Mouse (Mus musculus): ENCODE data around the gene Garnl3. TPM values are rescaled to one million over a fixed set of nuclear protein-coding genes. Genes with fewer than 3 reads are reported as not detected.

Garnl3 gene
- polyA plus RNA-seq, 1 experiment: 0.96 TPM

GRCm38 (mm10) chr2:33062744-33063143, 68.7 kb downstream of the Garnl3 start:
- no peak for DNase-seq
- Histone ChIP-seq H3K4me3 (ENCODE audit: control insufficient read depth, insufficient read depth, low read length) (no peak overlapping the region), H3K4me1 (replicated peaks; ENCODE audit: control insufficient read depth, insufficient read depth, low read length) (no peaks in the 10 kb centered on the region), H3K36me3 (ENCODE audit: control insufficient read depth, insufficient read depth, low read length) (no peaks in the 10 kb centered on the region), H3K27me3 (ENCODE audit: control insufficient read depth, insufficient read depth, low read length) (no peaks in the 10 kb centered on the region), H3K27ac (ENCODE audit: control insufficient read depth, insufficient read depth, low read length) (no peak overlapping the region)
- no peak for TF ChIP-seq POLR2A (IDR thresholded peaks at IDR 0.05; ENCODE audit: control insufficient read depth, extremely low read depth, insufficient read depth, low read length, poor library complexity)
- no peak for TF ChIP-seq CTCF (IDR thresholded peaks at IDR 0.05; ENCODE audit: borderline replicate concordance, control insufficient read depth, extremely low read depth, insufficient read depth, low read length, poor library complexity)
- 89% methylated on average over 8 of the region's 8 CpGs for WGBS

GRCm38 (mm10) chr2:33058926-33059325, 72.5 kb downstream of the Garnl3 start:
- Histone ChIP-seq H3K4me1 (replicated peaks; ENCODE audit: control insufficient read depth, insufficient read depth, low read length) (no peaks in the 10 kb centered on the region), H3K27me3 (ENCODE audit: control insufficient read depth, insufficient read depth, low read length) (no peaks in the 10 kb centered on the region), H3K27ac (ENCODE audit: control insufficient read depth, insufficient read depth, low read length) (no peak overlapping the region), H3K36me3 (ENCODE audit: control insufficient read depth, insufficient read depth, low read length) (no peaks in the 10 kb centered on the region), H3K4me3 (ENCODE audit: control insufficient read depth, insufficient read depth, low read length) (no peak overlapping the region)
- TF ChIP-seq CTCF (IDR thresholded peaks at IDR 0.05; ENCODE audit: borderline replicate concordance, control insufficient read depth, extremely low read depth, insufficient read depth, low read length, poor library complexity): no peak
- no peak for TF ChIP-seq POLR2A (IDR thresholded peaks at IDR 0.05; ENCODE audit: control insufficient read depth, extremely low read depth, insufficient read depth, low read length, poor library complexity)
- no peak for DNase-seq
- 95% methylated on average over 5 of the region's 5 CpGs for WGBS

DNA sequence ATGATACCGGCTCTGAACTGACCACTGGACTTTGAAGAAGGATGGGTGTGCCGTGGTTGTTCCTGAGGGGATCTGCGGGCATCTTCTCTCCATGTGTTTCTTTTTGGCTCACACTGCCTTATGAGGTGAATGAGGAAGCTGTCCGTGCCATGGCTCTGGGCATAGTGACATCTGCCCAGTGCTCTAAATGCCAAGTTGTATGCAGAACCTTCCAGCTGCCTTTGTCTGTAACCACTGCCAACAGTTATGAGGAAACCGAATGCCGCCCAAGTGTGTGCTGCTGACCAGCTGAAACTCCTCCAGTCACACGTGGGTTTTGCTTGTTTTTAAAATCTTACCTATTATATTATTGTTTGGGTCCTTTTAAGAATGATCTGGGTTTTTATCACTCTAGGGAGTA, 73.9 kb downstream of the Garnl3 start:
- WGBS: 78% methylated on average over 7 of the region's 7 CpGs
- Histone ChIP-seq H3K27ac (ENCODE audit: control insufficient read depth, insufficient read depth, low read length) (no peak overlapping the region), H3K27me3 (ENCODE audit: control insufficient read depth, insufficient read depth, low read length) (no peaks in the 10 kb centered on the region), H3K4me1 (replicated peaks; ENCODE audit: control insufficient read depth, insufficient read depth, low read length) (no peaks in the 10 kb centered on the region), H3K4me3 (ENCODE audit: control insufficient read depth, insufficient read depth, low read length) (no peak overlapping the region), H3K36me3 (ENCODE audit: control insufficient read depth, insufficient read depth, low read length) (no peaks in the 10 kb centered on the region)
- DNase-seq: no peak
- no peak for TF ChIP-seq POLR2A (IDR thresholded peaks at IDR 0.05; ENCODE audit: control insufficient read depth, extremely low read depth, insufficient read depth, low read length, poor library complexity)
- no peak for TF ChIP-seq CTCF (IDR thresholded peaks at IDR 0.05; ENCODE audit: borderline replicate concordance, control insufficient read depth, extremely low read depth, insufficient read depth, low read length, poor library complexity)

DNA sequence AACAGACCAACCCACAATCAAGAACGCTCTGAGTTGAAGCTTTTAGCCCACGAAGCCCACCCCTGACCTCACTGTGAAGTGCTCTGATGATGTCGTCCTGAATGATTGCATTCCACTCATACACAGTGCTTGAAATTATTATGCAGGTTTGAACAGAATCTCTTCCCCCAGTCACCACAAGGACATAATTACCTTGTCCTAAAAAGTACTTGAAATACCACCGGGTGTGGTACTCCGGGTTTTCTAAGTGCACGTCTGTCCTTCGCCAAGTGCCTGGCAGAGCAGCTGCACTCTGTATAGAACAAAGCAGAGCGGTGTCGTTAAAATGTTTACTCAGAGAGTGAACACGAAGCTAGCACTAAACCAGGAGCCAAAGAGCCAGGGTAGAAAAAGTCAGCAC, 77.5 kb downstream of the Garnl3 start:
- H3K4me1 ChIP-seq (replicated peaks; ENCODE audit: control insufficient read depth, insufficient read depth, low read length): no peaks in the 10 kb centered on the region
- no peak for DNase-seq
- WGBS: 76% methylated on average over 10 of the region's 10 CpGs
- no peak for TF ChIP-seq CTCF (IDR thresholded peaks at IDR 0.05; ENCODE audit: borderline replicate concordance, control insufficient read depth, extremely low read depth, insufficient read depth, low read length, poor library complexity)
- no peak for TF ChIP-seq POLR2A (IDR thresholded peaks at IDR 0.05; ENCODE audit: control insufficient read depth, extremely low read depth, insufficient read depth, low read length, poor library complexity)
- H3K36me3 ChIP-seq (ENCODE audit: control insufficient read depth, insufficient read depth, low read length): no peaks in the 10 kb centered on the region
- H3K27me3 ChIP-seq (ENCODE audit: control insufficient read depth, insufficient read depth, low read length): no peaks in the 10 kb centered on the region
- H3K27ac ChIP-seq (ENCODE audit: control insufficient read depth, insufficient read depth, low read length): no peak overlapping the region
- no peak overlapping the region for H3K4me3 ChIP-seq (ENCODE audit: control insufficient read depth, insufficient read depth, low read length)

GRCm38 (mm10) chr2:33047360-33047759, 84.1 kb downstream of the Garnl3 start:
- peaks cover 2% of the 10 kb centered on the region; the same call in 1 of the 2 replicates for H3K4me1 ChIP-seq (replicated peaks; ENCODE audit: control insufficient read depth, insufficient read depth, low read length)
- no peak overlapping the region for H3K27ac ChIP-seq (ENCODE audit: control insufficient read depth, insufficient read depth, low read length)
- 86% methylated on average over 3 of the region's 3 CpGs for WGBS
- no peaks in the 10 kb centered on the region for H3K27me3 ChIP-seq (ENCODE audit: control insufficient read depth, insufficient read depth, low read length)
- no peak overlapping the region for H3K4me3 ChIP-seq (ENCODE audit: control insufficient read depth, insufficient read depth, low read length)
- H3K36me3 ChIP-seq (ENCODE audit: control insufficient read depth, insufficient read depth, low read length): no peaks in the 10 kb centered on the region
- no peak for TF ChIP-seq POLR2A (IDR thresholded peaks at IDR 0.05; ENCODE audit: control insufficient read depth, extremely low read depth, insufficient read depth, low read length, poor library complexity)
- no peak for TF ChIP-seq CTCF (IDR thresholded peaks at IDR 0.05; ENCODE audit: borderline replicate concordance, control insufficient read depth, extremely low read depth, insufficient read depth, low read length, poor library complexity)
- no peak for DNase-seq

GRCm38 (mm10) chr2:33046919-33047318, 84.5 kb downstream of the Garnl3 start:
- H3K27ac ChIP-seq (ENCODE audit: control insufficient read depth, insufficient read depth, low read length): no peak overlapping the region
- H3K4me1 ChIP-seq (replicated peaks; ENCODE audit: control insufficient read depth, insufficient read depth, low read length): peaks cover 2% of the 10 kb centered on the region; the same call in 1 of the 2 replicates
- DNase-seq: no peak
- H3K4me3 ChIP-seq (ENCODE audit: control insufficient read depth, insufficient read depth, low read length): no peak overlapping the region
- H3K27me3 ChIP-seq (ENCODE audit: control insufficient read depth, insufficient read depth, low read length): no peaks in the 10 kb centered on the region
- TF ChIP-seq CTCF (IDR thresholded peaks at IDR 0.05; ENCODE audit: borderline replicate concordance, control insufficient read depth, extremely low read depth, insufficient read depth, low read length, poor library complexity) (no peak), POLR2A (IDR thresholded peaks at IDR 0.05; ENCODE audit: control insufficient read depth, extremely low read depth, insufficient read depth, low read length, poor library complexity) (no peak)
- 75% methylated on average over 5 of the region's 5 CpGs for WGBS
- no peaks in the 10 kb centered on the region for H3K36me3 ChIP-seq (ENCODE audit: control insufficient read depth, insufficient read depth, low read length)

DNA sequence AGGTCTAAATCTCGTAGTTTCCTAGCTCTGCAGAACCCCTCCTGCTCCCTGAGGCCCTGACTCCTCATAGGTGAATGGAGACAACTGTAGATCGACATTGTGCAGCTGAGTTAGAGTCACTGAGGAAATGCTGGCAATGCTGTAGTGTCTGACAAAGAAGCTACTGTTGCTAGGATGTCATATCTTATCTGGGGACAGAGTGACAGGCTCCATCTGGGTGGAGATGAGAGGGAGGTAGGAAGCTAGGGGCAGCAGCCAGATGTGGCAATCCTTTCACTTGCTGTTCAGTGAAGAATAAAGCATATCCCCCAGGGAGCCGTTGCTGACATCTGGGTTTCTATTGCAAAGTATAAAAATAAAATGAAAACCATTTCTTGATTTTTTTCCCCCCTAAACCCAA, 85.6 kb downstream of the Garnl3 start:
- WGBS: 86% methylated on average over 3 of the region's 3 CpGs
- H3K4me1 ChIP-seq (replicated peaks; ENCODE audit: control insufficient read depth, insufficient read depth, low read length): peaks cover 2% of the 10 kb centered on the region; the same call in 1 of the 2 replicates
- no peak overlapping the region for H3K27ac ChIP-seq (ENCODE audit: control insufficient read depth, insufficient read depth, low read length)
- TF ChIP-seq POLR2A (IDR thresholded peaks at IDR 0.05; ENCODE audit: control insufficient read depth, extremely low read depth, insufficient read depth, low read length, poor library complexity): no peak
- no peak for TF ChIP-seq CTCF (IDR thresholded peaks at IDR 0.05; ENCODE audit: borderline replicate concordance, control insufficient read depth, extremely low read depth, insufficient read depth, low read length, poor library complexity)
- no peaks in the 10 kb centered on the region for H3K36me3 ChIP-seq (ENCODE audit: control insufficient read depth, insufficient read depth, low read length)
- DNase-seq: no peak
- no peak overlapping the region for H3K4me3 ChIP-seq (ENCODE audit: control insufficient read depth, insufficient read depth, low read length)
- H3K27me3 ChIP-seq (ENCODE audit: control insufficient read depth, insufficient read depth, low read length): no peaks in the 10 kb centered on the region

All from thymus, adult 2 months (tissue).